Mouse (Mus musculus) ES-E14 (cell line): ENCODE data around the gene Tm9sf3.

ENCODE experiments used
- CHD2 ChIP-seq: IDR thresholded peaks from 2 replicates; pipeline ENCODE4 v1.6.1; 2014; ENCODE audit warnings: mild to moderate bottlenecking, low read depth, low read length, inconsistent platforms
- HCFC1 ChIP-seq: IDR thresholded peaks from 2 replicates; pipeline ENCODE4 v1.6.1; 2012; ENCODE audit warnings: low read length, inconsistent platforms, borderline replicate concordance; ENCODE audit not compliant: insufficient read depth
- MAFK ChIP-seq: IDR thresholded peaks from 2 replicates; pipeline ENCODE4 v1.6.1; 2014; ENCODE audit warnings: mild to moderate bottlenecking, low read depth, low read length, inconsistent platforms; ENCODE audit not compliant: insufficient read depth
- ZC3H11A ChIP-seq: IDR thresholded peaks from 2 replicates; pipeline ENCODE4 v1.6.1; 2012; ENCODE audit warnings: low read depth, mild to moderate bottlenecking, inconsistent platforms, low read length, borderline replicate concordance
- ZNF384 ChIP-seq: IDR thresholded peaks from 2 replicates; pipeline ENCODE4 v1.6.1; 2012; ENCODE audit warnings: low read depth, low read length, inconsistent platforms

DNA sequence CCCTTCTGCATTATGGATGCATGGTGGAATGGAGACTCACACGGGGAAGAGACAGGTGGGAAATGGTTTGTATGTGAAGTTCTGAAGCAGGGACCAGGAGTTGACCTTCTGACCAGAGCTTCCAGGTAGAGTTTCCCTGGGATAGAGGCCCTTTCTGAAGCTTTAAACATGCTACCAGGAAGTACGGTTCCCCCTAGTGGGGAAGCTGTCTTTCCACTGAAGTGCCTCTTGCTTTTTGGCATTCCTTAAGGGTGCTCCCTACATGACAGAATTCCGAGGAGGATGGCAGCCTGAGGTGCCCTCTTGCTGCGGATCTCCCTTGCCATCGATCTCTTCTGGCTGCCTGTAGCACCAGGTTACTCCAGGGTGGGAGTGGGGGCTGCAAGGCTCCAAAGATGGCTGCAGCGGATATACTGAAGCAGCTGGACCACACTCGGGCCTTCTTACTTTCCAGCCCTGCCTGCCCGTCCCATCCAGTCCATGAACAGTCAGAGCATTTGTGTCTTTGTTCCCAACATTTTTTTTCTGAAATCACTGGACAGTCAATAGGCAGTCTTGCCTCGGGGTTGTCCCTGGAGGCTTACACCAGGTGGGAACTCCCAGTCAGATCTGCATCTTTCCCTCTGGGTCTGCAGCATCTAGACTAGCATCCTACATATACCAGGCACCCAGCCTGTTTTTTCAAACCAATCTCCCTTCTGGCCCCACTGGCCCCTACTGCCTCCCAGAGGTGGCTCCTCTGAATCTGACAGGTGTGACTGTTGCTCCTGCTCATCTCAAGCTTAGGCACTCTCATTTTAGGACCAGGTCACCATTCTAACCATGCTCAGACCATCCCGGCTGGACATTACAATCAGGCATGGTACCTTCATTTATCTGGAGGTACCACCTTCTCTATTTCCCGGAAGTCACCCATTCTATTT lies 59.4 kb downstream of the Tm9sf3 start:
- no peak for TF ChIP-seq MAFK
- no peak for TF ChIP-seq ZNF384
- no peak for TF ChIP-seq ZC3H11A
- TF ChIP-seq CHD2: no peak
- no peak for TF ChIP-seq HCFC1
